Mouse (Mus musculus) stomach, embryonic 16.5 days (tissue): Measurements from ENCODE around the gene Npas4. TPM values are rescaled to one million over a fixed set of nuclear protein-coding genes. Genes with fewer than 3 reads are reported as not detected.
"Not testable (repeated sequence)": the region's sequence is repeated elsewhere in the genome, so short reads cannot be mapped to it uniquely, and the experiment has no call there.

Source experiments
- ATAC-seq: fragments of 200-750 bp; cut with Nextera tagmentation; 2 replicates; pipeline ENCODE4 v1.8.0; 2017; ENCODE audit warnings: moderate number of reproducible peaks, moderate TSS enrichment; ENCODE audit not compliant: insufficient read depth, low FRiP score
- H3K27ac ChIP-seq: fragments of 300-500 bp; sonication (generic); 2 replicates; pipeline ENCODE4 v1.5.1; 2014; ENCODE audit warnings: low read length
- H3K27me3 ChIP-seq: fragments of 300-500 bp; sonication (generic); 2 replicates; pipeline ENCODE4 v1.6.1; 2014; ENCODE audit warnings: low read length, control low read depth, mixed read lengths; ENCODE audit not compliant: control insufficient read depth, insufficient read depth
- H3K36me3 ChIP-seq: fragments of 300-500 bp; sonication (generic); 2 replicates; pipeline ENCODE4 v1.6.1; 2014; ENCODE audit warnings: low read length; ENCODE audit not compliant: control insufficient read depth, insufficient read depth
- H3K4me1 ChIP-seq: fragments of 300-500 bp; sonication (generic); 2 replicates; pipeline ENCODE4 v1.6.1; 2014; ENCODE audit warnings: low read length, control low read depth, mixed read lengths; ENCODE audit not compliant: control insufficient read depth, insufficient read depth
- H3K4me2 ChIP-seq: fragments of 300-500 bp; sonication (generic); 2 replicates; pipeline ENCODE4 v1.6.1; 2014; ENCODE audit warnings: low read depth, low read length, mixed read lengths
- H3K4me3 ChIP-seq: fragments of 300-500 bp; sonication (generic); replicated peaks from 2 replicates; pipeline ENCODE4 v1.5.1; 2014; ENCODE audit warnings: mild to moderate bottlenecking, low read length
- H3K9ac ChIP-seq: fragments of 300-500 bp; sonication (generic); 2 replicates; pipeline ENCODE4 v1.6.1; 2014; ENCODE audit warnings: low read length
- H3K9me3 ChIP-seq: fragments of 300-500 bp; sonication (generic); replicated peaks from 2 replicates; pipeline ENCODE4 v1.6.1; 2016; ENCODE audit warnings: low read length, control low read depth; ENCODE audit not compliant: control insufficient read depth
- WGBS: fragments of 180-500 bp; shearing (Covaris S2); extraction: QIAGEN DNeasy Blood & Tissue Kit; methylation state at CpG from one replicate; pipeline ENCODE4 v1.1.7; 2014; 5-methylcytosine and 5-hydroxymethylcytosine counted together
- polyA plus RNA-seq: library from polyadenylated mRNA; unstranded; fragments of >200 nt; fragmentation: Nextera tagmentation; extraction: Ambion mirVana; gene quantifications from 2 replicates; pipeline ENCODE4 v1.2.1, GENCODE M21; 2015

The Npas4 gene
- polyA plus RNA-seq, 1 experiment from 2014 or later: 0.23 TPM

- 81% methylated on average over 2 of the region's 2 CpGs for WGBS
- no peaks in the 10 kb centered on the region for H3K27me3 ChIP-seq
- no peak overlapping the region for H3K4me2 ChIP-seq
- H3K27ac ChIP-seq: no peak overlapping the region
- no peaks in the 10 kb centered on the region for H3K36me3 ChIP-seq
- no peaks in the 10 kb centered on the region for H3K9me3 ChIP-seq
- no peak for ATAC-seq
- no peak overlapping the region for H3K9ac ChIP-seq
- H3K4me3 ChIP-seq: no peak overlapping the region
- 0 out of 2 replicates have a peak, but pooled peaks cover 3% of the 10 kb centered on the region for H3K4me1 ChIP-seq
Observed at GRCm38 (mm10) chr19:5021416-5021815, 31.3 kb upstream of the Npas4 start.

- no peak overlapping the region for H3K4me3 ChIP-seq
- H3K27me3 ChIP-seq: no peaks in the 10 kb centered on the region
- no peak for ATAC-seq
- H3K4me1 ChIP-seq: peaks cover 4% of the 10 kb centered on the region; the same call in 1 of the 2 replicates
- H3K27ac ChIP-seq: peak overlapping the region; percentile 15; the same call in 1 of the 2 replicates
- H3K36me3 ChIP-seq: no peaks in the 10 kb centered on the region
- no peaks in the 10 kb centered on the region for H3K9me3 ChIP-seq
- H3K4me2 ChIP-seq: no peak overlapping the region
- WGBS: 73% methylated on average over 3 of the region's 3 CpGs
- H3K9ac ChIP-seq: no peak overlapping the region
Observed at GRCm38 (mm10) chr19:5018191-5018590, 28.1 kb upstream of the Npas4 start.

GRCm38 (mm10) chr19:5017611-5018010 lies 27.5 kb upstream of the Npas4 start:
- Histone ChIP-seq H3K4me2 (no peak overlapping the region), H3K27me3 (no peaks in the 10 kb centered on the region), H3K27ac (peak overlapping the region; percentile 15; the same call in 1 of the 2 replicates), H3K4me3 (no peak overlapping the region), H3K36me3 (no peaks in the 10 kb centered on the region), H3K9me3 (no peaks in the 10 kb centered on the region), H3K4me1 (peaks cover 4% of the 10 kb centered on the region; the same call in 1 of the 2 replicates), H3K9ac (no peak overlapping the region)
- WGBS: 72% methylated on average over 4 of the region's 4 CpGs
- no peak for ATAC-seq

GRCm38 (mm10) chr19:5016782-5017181 lies 26.7 kb upstream of the Npas4 start:
- 23% methylated on average over 12 of the region's 12 CpGs for WGBS
- H3K27ac ChIP-seq: peak overlapping the region; percentile 21
- no peak overlapping the region for H3K4me3 ChIP-seq
- no peaks in the 10 kb centered on the region for H3K27me3 ChIP-seq
- no peaks in the 10 kb centered on the region for H3K36me3 ChIP-seq
- peak overlapping the region; percentile 22; the same call in 1 of the 2 replicates for H3K4me2 ChIP-seq
- H3K4me1 ChIP-seq: peaks cover 4% of the 10 kb centered on the region; the same call in 1 of the 2 replicates
- no peak overlapping the region for H3K9ac ChIP-seq
- ATAC-seq: no peak
- H3K9me3 ChIP-seq: no peaks in the 10 kb centered on the region

- Histone ChIP-seq H3K4me3 (no peak overlapping the region), H3K4me1 (peaks cover 4% of the 10 kb centered on the region; the same call in 1 of the 2 replicates), H3K27me3 (no peaks in the 10 kb centered on the region), H3K27ac (peak overlapping the region; percentile 21), H3K36me3 (no peaks in the 10 kb centered on the region), H3K9ac (no peak overlapping the region), H3K4me2 (peak overlapping the region; percentile 22; the same call in 1 of the 2 replicates), H3K9me3 (no peaks in the 10 kb centered on the region)
- 25% methylated on average over 10 of the region's 10 CpGs for WGBS
- ATAC-seq: 0 out of 2 replicates have a peak, but pooled peaks have one; percentile 58
Observed at GRCm38 (mm10) chr19:5016221-5016742, 26.2 kb upstream of the Npas4 start.

GRCm38 (mm10) chr19:5014961-5015398 lies 24.9 kb upstream of the Npas4 start:
- H3K27me3 ChIP-seq: no peaks in the 10 kb centered on the region
- WGBS: 19% methylated on average over 8 of the region's 8 CpGs

GRCm38 (mm10) chr19:5013138-5013537 lies 23.0 kb upstream of the Npas4 start:
- WGBS: 54% methylated on average over 8 of the region's 8 CpGs
- no peak for ATAC-seq
- H3K27me3 ChIP-seq: no peaks in the 10 kb centered on the region

More at GRCm38 (mm10) chr19:5014961-5015398, 24.9 kb upstream of the Npas4 start:
- Histone ChIP-seq H3K4me3 (no peak overlapping the region), H3K4me2 (no peak overlapping the region), H3K27ac (no peak overlapping the region), H3K36me3 (no peaks in the 10 kb centered on the region), H3K4me1 (peaks cover 4% of the 10 kb centered on the region; the same call in 1 of the 2 replicates), H3K9me3 (no peaks in the 10 kb centered on the region), H3K9ac (no peak overlapping the region)
- ATAC-seq: no peak

GRCm38 (mm10) chr19:5004925-5005324 lies 14.8 kb upstream of the Npas4 start:
- no peaks in the 10 kb centered on the region for H3K36me3 ChIP-seq
- no peak overlapping the region for H3K4me2 ChIP-seq
- H3K9ac ChIP-seq: no peak overlapping the region
- no peak overlapping the region for H3K27ac ChIP-seq
- no peak overlapping the region for H3K4me3 ChIP-seq
- 56% methylated on average over 4 of the region's 4 CpGs for WGBS
- ATAC-seq: no peak
- H3K4me1 ChIP-seq: no peaks in the 10 kb centered on the region
- no peaks in the 10 kb centered on the region for H3K9me3 ChIP-seq
- H3K27me3 ChIP-seq: no peaks in the 10 kb centered on the region

More at GRCm38 (mm10) chr19:5013138-5013537, 23.0 kb upstream of the Npas4 start:
- Histone ChIP-seq H3K4me1 (peaks cover 4% of the 10 kb centered on the region; the same call in 1 of the 2 replicates), H3K36me3 (no peaks in the 10 kb centered on the region), H3K9me3 (no peaks in the 10 kb centered on the region), H3K9ac (no peak overlapping the region), H3K4me3 (no peak overlapping the region), H3K4me2 (no peak overlapping the region), H3K27ac (no peak overlapping the region)

- 55% methylated on average over 2 of the region's 2 CpGs for WGBS
- not testable (repeated sequence) for H3K4me1 ChIP-seq, H3K9me3 ChIP-seq
Observed at GRCm38 (mm10) chr19:5003644-5004043, 13.5 kb upstream of the Npas4 start.

More at GRCm38 (mm10) chr19:5003644-5004043, 13.5 kb upstream of the Npas4 start:
- not testable (repeated sequence) for H3K27ac ChIP-seq, H3K4me3 ChIP-seq, H3K4me2 ChIP-seq, H3K9ac ChIP-seq, H3K27me3 ChIP-seq, H3K36me3 ChIP-seq, ATAC-seq
